18 mouse cellular contexts compared by ENCODE assay signal in the genomic region with DNA sequence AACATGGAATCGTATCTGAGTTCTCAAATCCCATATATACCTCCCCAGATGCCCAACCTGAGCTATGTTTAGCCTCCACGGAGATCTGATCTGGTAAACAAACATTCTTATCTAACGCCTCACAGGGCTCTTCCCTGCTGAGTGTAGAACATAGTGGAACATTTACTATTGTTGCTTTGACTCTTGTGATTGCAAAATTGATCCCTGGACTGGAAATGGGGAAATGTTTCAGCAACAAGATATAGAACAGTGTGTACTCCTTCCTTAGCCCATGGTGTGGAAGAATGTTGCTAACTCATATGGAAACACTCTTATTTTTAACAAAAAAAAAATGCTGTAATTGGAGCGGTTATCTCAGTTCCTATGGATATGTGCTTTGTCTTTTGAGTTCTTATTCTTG.
"Had no signal": no experiment of that assay in that cellular context is flagged by ENCODE, and none has a peak within 500 bp of the region (broad histone marks: within the 10 kb centered on the region; RNA-seq: fewer than 3 reads in every experiment).

No protein-coding gene starts in this region.

- H3K36me3 ChIP-seq: limb, embryonic 10.5 days; limb, embryonic 13.5 days; liver, embryonic 13.5 days; midbrain, embryonic 10.5 days; midbrain, embryonic 13.5 days had no signal

- H3K27ac ChIP-seq: hindbrain, postnatal 0 days; kidney, postnatal 0 days; layer of hippocampus, adult 2 months; limb, embryonic 10.5 days; limb, embryonic 13.5 days; liver, embryonic 13.5 days; midbrain, embryonic 10.5 days; midbrain, embryonic 13.5 days; stomach, postnatal 0 days had no signal

- DNase-seq: kidney, adult 2 months; kidney, postnatal 25 days; layer of hippocampus, adult 9-11 months; liver, embryonic 13.5 days; lung, adult 2 months; thymus, adult 2 months; thymus, postnatal 25 days had no signal

- H3K4me3 ChIP-seq: layer of hippocampus, adult 2 months; limb, embryonic 10.5 days; limb, embryonic 13.5 days; liver, embryonic 13.5 days; megakaryocyte, embryonic 14.5 days; midbrain, embryonic 10.5 days; midbrain, embryonic 13.5 days had no signal

- H3K9ac ChIP-seq: limb, embryonic 13.5 days; liver, embryonic 13.5 days; midbrain, embryonic 13.5 days had no signal

- H3K4me1 ChIP-seq: limb, embryonic 13.5 days; liver, embryonic 13.5 days; midbrain, embryonic 10.5 days; midbrain, embryonic 13.5 days had no signal

- H3K4me2 ChIP-seq: limb, embryonic 13.5 days; liver, embryonic 13.5 days; midbrain, embryonic 13.5 days had no signal

- ATAC-seq: hindbrain, postnatal 0 days; inflammation-experienced regulatory T-cells, adult 6 months; midbrain, embryonic 13.5 days; midbrain, embryonic 16.5 days had no signal

- H3K27me3 ChIP-seq: limb, embryonic 13.5 days; liver, embryonic 13.5 days; megakaryocyte, embryonic 14.5 days; midbrain, embryonic 13.5 days had no signal

- H3K9me3 ChIP-seq: limb, embryonic 10.5 days; limb, embryonic 13.5 days; liver, embryonic 13.5 days; megakaryocyte, embryonic 14.5 days; midbrain, embryonic 10.5 days; midbrain, embryonic 13.5 days had no signal
